Mouse (Mus musculus): ENCODE results near the gene Uqcrc1. TPM values are rescaled to one million over a fixed set of nuclear protein-coding genes. Genes with fewer than 3 reads are reported as not detected.

Uqcrc1 gene
- polyA plus RNA-seq, 1 experiment from 2014 or later = 432 TPM

GRCm38 (mm10) chr9:108945608-108946007 lies 9.2 kb downstream of the Uqcrc1 start:
- no peak for DNase-seq
- WGBS = 89% methylated on average over 5 of the region's 5 CpGs
- H3K9me3 ChIP-seq (ENCODE audit: control insufficient read depth, low read length) = no peaks in the 10 kb centered on the region
- H3K36me3 ChIP-seq (ENCODE audit: control insufficient read depth, insufficient read depth, low read length) = peaks cover 92% of the 10 kb centered on the region
- H3K9ac ChIP-seq (replicated peaks; ENCODE audit: low read length) = no peak overlapping the region
- no peak overlapping the region for H3K4me3 ChIP-seq (replicated peaks; ENCODE audit: low read depth, low read length)
- no peak overlapping the region for H3K27ac ChIP-seq (replicated peaks; ENCODE audit: low read depth, low read length)
- ATAC-seq (ENCODE audit: low FRiP score, low TSS enrichment) = no peak
- H3K4me2 ChIP-seq (ENCODE audit: low read length) = no peak overlapping the region
- no peaks in the 10 kb centered on the region for H3K4me1 ChIP-seq (ENCODE audit: control insufficient read depth, insufficient read depth, low read length)
- no peaks in the 10 kb centered on the region for H3K27me3 ChIP-seq (ENCODE audit: control insufficient read depth, insufficient read depth, low read length)

DNA sequence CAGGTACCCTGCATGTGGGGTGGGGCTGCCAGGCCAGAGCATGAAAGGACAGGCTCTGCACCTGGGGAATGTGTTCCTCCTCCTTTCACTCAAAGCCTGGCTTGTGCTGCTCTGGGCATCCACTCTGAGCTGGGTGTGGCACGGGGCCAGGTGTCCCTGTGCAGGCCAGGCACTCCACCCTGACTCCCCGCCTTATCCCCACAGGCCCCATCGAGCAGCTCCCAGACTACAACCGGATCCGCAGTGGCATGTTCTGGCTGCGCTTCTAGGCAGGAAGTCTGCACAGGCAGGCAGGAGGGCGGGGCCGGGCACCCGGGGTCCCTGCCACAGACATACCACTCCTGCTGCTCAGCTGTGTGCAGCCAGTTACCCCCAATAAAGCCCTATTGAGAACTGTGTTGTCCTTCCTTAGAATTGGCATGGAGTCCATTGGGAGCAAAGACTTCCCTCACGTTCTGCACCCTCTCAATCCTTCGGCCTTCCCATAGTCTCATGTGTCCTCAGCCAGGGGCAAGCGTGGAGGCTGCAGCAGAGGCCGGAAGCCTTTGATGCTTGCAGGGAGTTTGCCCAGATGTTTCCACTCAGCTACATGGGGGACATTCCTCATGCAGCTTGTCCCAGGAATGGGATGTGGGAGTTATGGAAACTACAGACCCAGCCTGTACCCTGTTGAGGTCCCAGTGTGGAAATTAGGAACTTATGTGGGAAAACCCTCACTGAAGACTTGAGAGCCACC lies 13.0 kb downstream of the Uqcrc1 start:
- no peaks in the 10 kb centered on the region for H3K4me1 ChIP-seq (ENCODE audit: control insufficient read depth, insufficient read depth, low read length)
- H3K27me3 ChIP-seq (ENCODE audit: control insufficient read depth, insufficient read depth, low read length) = peaks cover 15% of the 10 kb centered on the region; the same call in 1 of the 2 replicates
- no peaks in the 10 kb centered on the region for H3K9me3 ChIP-seq (ENCODE audit: control insufficient read depth, low read length)
- DNase-seq (no peak), ATAC-seq (ENCODE audit: low FRiP score, low TSS enrichment) (no peak)
- H3K4me2 ChIP-seq (ENCODE audit: low read length) = no peak overlapping the region
- peaks cover 67% of the 10 kb centered on the region for H3K36me3 ChIP-seq (ENCODE audit: control insufficient read depth, insufficient read depth, low read length)
- no peak overlapping the region for H3K9ac ChIP-seq (replicated peaks; ENCODE audit: low read length)
- 85% methylated on average over 13 of the region's 13 CpGs for WGBS
- no peak overlapping the region for H3K4me3 ChIP-seq (replicated peaks; ENCODE audit: low read depth, low read length)
- no peak overlapping the region for H3K27ac ChIP-seq (replicated peaks; ENCODE audit: low read depth, low read length)

DNA sequence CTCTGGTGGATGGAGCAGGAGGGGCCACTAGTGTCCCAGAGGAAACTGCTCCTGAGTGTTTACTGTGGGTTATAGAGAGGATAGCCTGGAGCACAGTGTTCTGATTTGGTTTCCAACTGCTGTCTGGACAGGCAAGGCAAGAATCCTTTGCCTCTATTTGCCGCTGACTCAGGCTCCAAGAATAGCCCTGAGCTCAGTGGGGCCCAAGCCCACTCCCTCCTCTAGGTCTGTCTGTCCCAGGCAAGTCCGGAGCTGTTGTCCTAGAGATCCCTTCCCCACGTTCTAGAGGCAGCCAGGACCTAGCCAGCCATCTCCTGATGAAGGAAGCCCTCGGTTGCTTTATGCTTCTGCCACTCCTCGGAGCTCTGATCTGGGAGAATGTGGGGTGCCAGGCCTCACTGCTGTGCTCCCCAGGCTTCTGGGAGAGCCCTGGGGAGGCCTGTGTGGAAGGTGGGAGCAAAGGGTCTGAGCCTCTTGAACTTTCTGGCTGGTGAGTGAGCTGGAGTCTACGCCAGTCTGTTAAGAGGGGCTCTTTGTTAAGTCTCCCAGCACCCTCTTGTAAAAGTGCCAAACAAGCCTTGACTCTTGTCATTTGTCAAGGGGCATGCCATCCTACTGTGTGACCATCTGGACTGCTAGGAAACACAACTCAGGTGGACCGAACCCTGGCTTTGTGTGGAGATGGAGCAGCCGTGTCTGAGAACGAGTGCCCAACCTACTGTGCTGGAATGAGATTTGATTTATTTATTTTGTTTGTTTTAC lies 13.7 kb downstream of the Uqcrc1 start:
- DNase-seq (no peak), ATAC-seq (ENCODE audit: low FRiP score, low TSS enrichment) (no peak)
- Histone ChIP-seq H3K4me1 (ENCODE audit: control insufficient read depth, insufficient read depth, low read length) (no peaks in the 10 kb centered on the region), H3K4me3 (replicated peaks; ENCODE audit: low read depth, low read length) (no peak overlapping the region), H3K27me3 (ENCODE audit: control insufficient read depth, insufficient read depth, low read length) (peaks cover 15% of the 10 kb centered on the region; the same call in 1 of the 2 replicates), H3K9me3 (ENCODE audit: control insufficient read depth, low read length) (no peaks in the 10 kb centered on the region), H3K27ac (replicated peaks; ENCODE audit: low read depth, low read length) (0 out of 2 replicates have a peak overlapping the region, but pooled peaks have one; percentile 37), H3K9ac (replicated peaks; ENCODE audit: low read length) (no peak overlapping the region), H3K36me3 (ENCODE audit: control insufficient read depth, insufficient read depth, low read length) (peaks cover 59% of the 10 kb centered on the region), H3K4me2 (ENCODE audit: low read length) (no peak overlapping the region)
- WGBS = 90% methylated on average over 9 of the region's 9 CpGs

DNA sequence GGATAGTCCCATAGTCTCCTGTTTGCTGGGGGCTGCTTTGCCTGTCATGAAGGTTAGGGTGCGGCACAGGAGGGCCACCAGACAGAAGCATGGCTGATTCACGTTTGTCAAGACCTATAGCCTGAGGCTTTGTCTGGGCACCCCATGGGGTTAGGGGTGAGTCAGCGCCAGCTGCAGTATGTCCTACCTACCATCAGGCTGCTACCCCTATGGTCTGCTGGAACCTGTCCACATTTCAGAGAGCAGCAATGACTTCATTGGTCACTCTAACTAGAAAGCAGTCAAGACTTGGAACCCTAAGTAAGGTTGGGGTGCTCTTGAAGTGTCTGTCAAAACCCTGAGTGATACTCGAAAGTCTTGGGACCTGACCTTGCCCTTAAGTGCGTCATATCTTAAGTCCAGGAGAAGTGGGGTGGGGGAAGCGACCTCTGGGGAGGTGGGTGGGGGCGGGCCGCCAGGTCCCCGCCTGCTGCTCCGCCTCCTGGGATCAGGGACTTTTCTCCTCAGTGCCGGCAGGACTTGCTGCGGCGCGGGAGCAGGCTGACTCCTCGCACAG lies 16.7 kb downstream of the Uqcrc1 start, which contains the start of gene Col7a1:
Gene Col7a1, plus strand, starts transcription at position 506 of the 556 bp plus-strand sequence.
- 8% methylated on average over 15 of the region's 15 CpGs for WGBS

GRCm38 (mm10) chr9:108955241-108955640 lies 18.8 kb downstream of the Uqcrc1 start:
- Histone ChIP-seq H3K27me3 (ENCODE audit: control insufficient read depth, insufficient read depth, low read length) (peaks cover 15% of the 10 kb centered on the region; the same call in 1 of the 2 replicates), H3K4me3 (replicated peaks; ENCODE audit: low read depth, low read length) (no peak overlapping the region), H3K27ac (replicated peaks; ENCODE audit: low read depth, low read length) (no peak overlapping the region), H3K9ac (replicated peaks; ENCODE audit: low read length) (no peak overlapping the region), H3K36me3 (ENCODE audit: control insufficient read depth, insufficient read depth, low read length) (peaks cover 8% of the 10 kb centered on the region), H3K9me3 (ENCODE audit: control insufficient read depth, low read length) (no peaks in the 10 kb centered on the region), H3K4me2 (ENCODE audit: low read length) (no peak overlapping the region), H3K4me1 (ENCODE audit: control insufficient read depth, insufficient read depth, low read length) (no peaks in the 10 kb centered on the region)
- DNase-seq = no peak
- no peak for ATAC-seq (ENCODE audit: low FRiP score, low TSS enrichment)
- WGBS = 92% methylated on average over 11 of the region's 11 CpGs

More for the DNA sequence above, 16.7 kb downstream of the Uqcrc1 start, which contains the start of gene Col7a1:
- Histone ChIP-seq H3K4me3 (replicated peaks; ENCODE audit: low read depth, low read length) (no peak within 1 kb of the TSS), H3K9me3 (ENCODE audit: control insufficient read depth, low read length) (no peaks in the 10 kb centered on the region), H3K27me3 (ENCODE audit: control insufficient read depth, insufficient read depth, low read length) (peaks cover 15% of the 10 kb centered on the region; the same call in 1 of the 2 replicates), H3K36me3 (ENCODE audit: control insufficient read depth, insufficient read depth, low read length) (peaks cover 29% of the 10 kb centered on the region), H3K9ac (replicated peaks; ENCODE audit: low read length) (no peak within 1 kb of the TSS), H3K27ac (replicated peaks; ENCODE audit: low read depth, low read length) (no peak within 1 kb of the TSS), H3K4me2 (ENCODE audit: low read length) (no peak within 1 kb of the TSS), H3K4me1 (ENCODE audit: control insufficient read depth, insufficient read depth, low read length) (no peaks in the 10 kb centered on the region)
- ATAC-seq (ENCODE audit: low FRiP score, low TSS enrichment) (no peak), DNase-seq (no peak)

GRCm38 (mm10) chr9:108955846-108956245 lies 19.4 kb downstream of the Uqcrc1 start:
- Histone ChIP-seq H3K4me3 (replicated peaks; ENCODE audit: low read depth, low read length) (no peak overlapping the region), H3K27me3 (ENCODE audit: control insufficient read depth, insufficient read depth, low read length) (peaks cover 15% of the 10 kb centered on the region; the same call in 1 of the 2 replicates), H3K4me1 (ENCODE audit: control insufficient read depth, insufficient read depth, low read length) (no peaks in the 10 kb centered on the region), H3K9ac (replicated peaks; ENCODE audit: low read length) (no peak overlapping the region), H3K27ac (replicated peaks; ENCODE audit: low read depth, low read length) (no peak overlapping the region), H3K4me2 (ENCODE audit: low read length) (no peak overlapping the region), H3K36me3 (ENCODE audit: control insufficient read depth, insufficient read depth, low read length) (peaks cover 4% of the 10 kb centered on the region; the same call in 1 of the 2 replicates), H3K9me3 (ENCODE audit: control insufficient read depth, low read length) (no peaks in the 10 kb centered on the region)
- DNase-seq (no peak), ATAC-seq (ENCODE audit: low FRiP score, low TSS enrichment) (no peak)
- WGBS = 88% methylated on average over 11 of the region's 11 CpGs

GRCm38 (mm10) chr9:108963577-108963976 lies 27.1 kb downstream of the Uqcrc1 start:
- Histone ChIP-seq H3K27ac (replicated peaks; ENCODE audit: low read depth, low read length) (no peak overlapping the region), H3K4me2 (ENCODE audit: low read length) (no peak overlapping the region), H3K9me3 (ENCODE audit: control insufficient read depth, low read length) (no peaks in the 10 kb centered on the region), H3K36me3 (ENCODE audit: control insufficient read depth, insufficient read depth, low read length) (no peaks in the 10 kb centered on the region), H3K27me3 (ENCODE audit: control insufficient read depth, insufficient read depth, low read length) (no peaks in the 10 kb centered on the region), H3K4me3 (replicated peaks; ENCODE audit: low read depth, low read length) (no peak overlapping the region), H3K4me1 (ENCODE audit: control insufficient read depth, insufficient read depth, low read length) (no peaks in the 10 kb centered on the region), H3K9ac (replicated peaks; ENCODE audit: low read length) (no peak overlapping the region)
- ATAC-seq (ENCODE audit: low FRiP score, low TSS enrichment) (no peak), DNase-seq (no peak)
- 76% methylated on average over 3 of the region's 3 CpGs for WGBS

- Histone ChIP-seq H3K4me1 (ENCODE audit: control insufficient read depth, insufficient read depth, low read length) (no peaks in the 10 kb centered on the region), H3K36me3 (ENCODE audit: control insufficient read depth, insufficient read depth, low read length) (no peaks in the 10 kb centered on the region), H3K9ac (replicated peaks; ENCODE audit: low read length) (no peak overlapping the region), H3K9me3 (ENCODE audit: control insufficient read depth, low read length) (no peaks in the 10 kb centered on the region), H3K27ac (replicated peaks; ENCODE audit: low read depth, low read length) (no peak overlapping the region), H3K4me3 (replicated peaks; ENCODE audit: low read depth, low read length) (no peak overlapping the region), H3K4me2 (ENCODE audit: low read length) (no peak overlapping the region), H3K27me3 (ENCODE audit: control insufficient read depth, insufficient read depth, low read length) (no peaks in the 10 kb centered on the region)
- DNase-seq (no peak), ATAC-seq (ENCODE audit: low FRiP score, low TSS enrichment) (no peak)
- WGBS = 87% methylated on average over 6 of the region's 6 CpGs
Observed at GRCm38 (mm10) chr9:108964338-108964737, 27.9 kb downstream of the Uqcrc1 start.
